ENCODE assay signal across 8 mouse cellular contexts in genomic region chr14:26376652-26377051, GRCm38 (mm10).
A peak's percentile ranks its signal among the peaks of the same experiment; 100 is the strongest.
DNase-seq lines count a peak whose midpoint lies in the region; ATAC-seq and TF ChIP-seq lines count a peak whose summit lies in the region.

No protein-coding gene starts in this region.

- peak; percentile 81 for TF ChIP-seq CTCF in forebrain, postnatal 0 days (IDR thresholded peaks at IDR 0.05; ENCODE audit: low read depth)
- TF ChIP-seq CTCF in MEL (IDR thresholded peaks at IDR 0.05 in 2 of 3, conservative IDR thresholded peaks at IDR 0.05 in 1 of 3; ENCODE audit: control insufficient read depth in 1 of 3, insufficient read depth in 1 of 3, low read depth in 2 of 3, low read length in 3 of 3, poor library complexity in 1 of 3, severe bottlenecking in 1 of 3), result peak; percentile 72 to 85 (median 81)

- no peaks in the 10 kb centered on the region for H3K36me3 ChIP-seq in forebrain, postnatal 0 days (ENCODE audit: insufficient read depth)
- H3K36me3 ChIP-seq in forebrain, embryonic 15.5 days, result no peaks in the 10 kb centered on the region
- H3K36me3 ChIP-seq in MEL (ENCODE audit: control insufficient read depth in 1 of 2, insufficient read depth in 2 of 2, low read length in 2 of 2), result no peaks in the 10 kb centered on the region

- H3K4me3 ChIP-seq in forebrain, postnatal 0 days (ENCODE audit: low read depth, low read length), result no peak overlapping the region
- no peak overlapping the region for H3K4me3 ChIP-seq in forebrain, embryonic 15.5 days
- H3K4me3 ChIP-seq in MEL (ENCODE audit: control insufficient read depth in 1 of 2, insufficient read depth in 1 of 2, low read depth in 2 of 2, low read length in 2 of 2), result no peak overlapping the region

- H3K79me2 ChIP-seq in MEL (ENCODE audit: control insufficient read depth, insufficient read depth, low read length, poor library complexity), result no peaks in the 10 kb centered on the region

- H3K27ac ChIP-seq in forebrain, postnatal 0 days (ENCODE audit: low read depth, low read length), result no peak overlapping the region
- no peak overlapping the region for H3K27ac ChIP-seq in forebrain, embryonic 15.5 days (replicated peaks)
- no peak overlapping the region for H3K27ac ChIP-seq in MEL (ENCODE audit: control insufficient read depth, low read depth, low read length)

- peak; percentile 78 for TF ChIP-seq RAD21 in MEL (IDR thresholded peaks at IDR 0.05; ENCODE audit: low read depth, low read length)

- WGBS in forebrain, postnatal 0 days, result 4% methylated on average over 2 of the region's 2 CpGs
- WGBS in forebrain, embryonic 15.5 days, result 5% methylated on average over 2 of the region's 2 CpGs

- no peak for TF ChIP-seq EP300 in MEL (IDR thresholded peaks at IDR 0.05; ENCODE audit: low read depth in 1 of 2, low read length in 2 of 2)

- H3K4me1 ChIP-seq in forebrain, postnatal 0 days (ENCODE audit: insufficient read depth), result no peaks in the 10 kb centered on the region
- H3K4me1 ChIP-seq in forebrain, embryonic 15.5 days, result no peaks in the 10 kb centered on the region
- H3K4me1 ChIP-seq in MEL (ENCODE audit: control insufficient read depth in 1 of 2, insufficient read depth in 2 of 2, low read length in 2 of 2), result no peaks in the 10 kb centered on the region

- H3K9ac ChIP-seq in forebrain, postnatal 0 days, result no peak overlapping the region
- no peak overlapping the region for H3K9ac ChIP-seq in forebrain, embryonic 15.5 days (replicated peaks)
- no peak overlapping the region for H3K9ac ChIP-seq in MEL (ENCODE audit: control insufficient read depth, low read depth, low read length, poor library complexity, severe bottlenecking)

- H3K27me3 ChIP-seq in forebrain, postnatal 0 days (ENCODE audit: insufficient read depth, low read length), result no peaks in the 10 kb centered on the region
- no peaks in the 10 kb centered on the region for H3K27me3 ChIP-seq in forebrain, embryonic 15.5 days
- H3K27me3 ChIP-seq in MEL (ENCODE audit: control insufficient read depth in 1 of 2, insufficient read depth in 2 of 2, low read length in 2 of 2), result peaks cover 1 to 7% of the 10 kb centered on the region in 2 experiments; a peak in 3 of 4 replicates

- no peak overlapping the region for H3K4me2 ChIP-seq in forebrain, postnatal 0 days (ENCODE audit: low read depth)
- H3K4me2 ChIP-seq in forebrain, embryonic 15.5 days (replicated peaks), result no peak overlapping the region

- no peaks in the 10 kb centered on the region for H3K9me3 ChIP-seq in forebrain, postnatal 0 days (ENCODE audit: low read length)
- no peaks in the 10 kb centered on the region for H3K9me3 ChIP-seq in forebrain, embryonic 15.5 days
- no peaks in the 10 kb centered on the region for H3K9me3 ChIP-seq in MEL (replicated peaks; ENCODE audit: insufficient read depth, low read length)

- peak; percentile 73 for DNase-seq in forebrain, postnatal 0 days
- DNase-seq in MEL (ENCODE audit: low read depth, low spot score), result peak; percentile 80
- peak; percentile 4 for DNase-seq in cerebellum, adult 9-11 months
- peak; percentile 53 for DNase-seq in heart, adult 8-10 months (ENCODE audit: low spot score)
- DNase-seq in layer of hippocampus, postnatal 36 days, result peak; percentile 23 to 48
- DNase-seq in testis, postnatal 10 days (ENCODE audit: low spot score), result peak; percentile 93

- TF ChIP-seq POLR2A in MEL (IDR thresholded peaks at IDR 0.05; ENCODE audit: control insufficient read depth in 1 of 2, insufficient read depth in 1 of 2, low read depth in 1 of 2, low read length in 2 of 2, poor library complexity in 1 of 2), result no peak

- ATAC-seq in forebrain, postnatal 0 days, result no peak
- ATAC-seq in forebrain, embryonic 15.5 days (replicated peaks), result no peak
- ATAC-seq in monocyte, adult 5-6 weeks (replicated peaks; ENCODE audit: insufficient number of reproducible peaks, low FRiP score, low TSS enrichment, poor library complexity, severe bottlenecking), result 0 out of 2 replicates have a peak, but pooled peaks have one; percentile 35

TF ChIP-seq in MEL, 35 proteins besides CTCF, POLR2A, EP300 and RAD21:
- TF ChIP-seq MYC (IDR thresholded peaks at IDR 0.05; ENCODE audit: low read depth, low read length) (0 out of 2 replicates have a peak, but pooled peaks have one; percentile 24), USF1 (IDR thresholded peaks at IDR 0.05; ENCODE audit: low read depth, low read length) (no peak), ZC3H11A (IDR thresholded peaks at IDR 0.05; ENCODE audit: low read depth, low read length) (peak; percentile 78), MXI1 (IDR thresholded peaks at IDR 0.05; ENCODE audit: low read depth, low read length) (no peak), MYB (IDR thresholded peaks at IDR 0.05; ENCODE audit: low read depth, low read length) (no peak), ETS1 (IDR thresholded peaks at IDR 0.05; ENCODE audit: low read depth, low read length) (no peak), SIN3A (IDR thresholded peaks at IDR 0.05; ENCODE audit: low read length) (no peak), USF2 (IDR thresholded peaks at IDR 0.05; ENCODE audit: borderline replicate concordance in 1 of 2, insufficient read depth in 1 of 2, low read depth in 1 of 2, low read length in 2 of 2) (no peak), POLR2AphosphoS2 (IDR thresholded peaks at IDR 0.05; ENCODE audit: low read length) (no peak), JUND (IDR thresholded peaks at IDR 0.05; ENCODE audit: low read depth, low read length) (no peak), UBTF (IDR thresholded peaks at IDR 0.05; ENCODE audit: borderline replicate concordance, insufficient read depth, low read depth, low read length) (no peak), E2F4 (IDR thresholded peaks at IDR 0.05; ENCODE audit: borderline replicate concordance, low read depth, low read length) (no peak), CHD2 (IDR thresholded peaks at IDR 0.05; ENCODE audit: low read length) (no peak), ZKSCAN1 (IDR thresholded peaks at IDR 0.05; ENCODE audit: low read depth, low read length) (no peak), SMC3 (IDR thresholded peaks at IDR 0.05; ENCODE audit: low read depth, low read length) (peak; percentile 90), ZNF384 (IDR thresholded peaks at IDR 0.05; ENCODE audit: low read depth, low read length) (no peak), BHLHE40 (IDR thresholded peaks at IDR 0.05; ENCODE audit: borderline replicate concordance, low read depth, low read length) (no peak), NELFE (IDR thresholded peaks at IDR 0.05; ENCODE audit: low read depth, low read length) (no peak), MAX (IDR thresholded peaks at IDR 0.05; ENCODE audit: low read length) (no peak)

Comparison
In these comparisons a context has a peak if more than half of its experiments do, and no peak if none do; other contexts are left out.
1. DNase-seq: peak in every context shown above with its lines; median percentile 93 in testis, postnatal 10 days; 80 in MEL; 73 in forebrain, postnatal 0 days; 53 in heart, adult 8-10 months; 36 in layer of hippocampus, postnatal 36 days; 4 in cerebellum, adult 9-11 months.